Mouse (Mus musculus) myocyte (in vitro differentiated cells): ENCODE data around the gene Mcoln1.

Experiments used
- CEBPB ChIP-seq: IDR thresholded peaks from 2 replicates; pipeline ENCODE4 v1.6.1; 2011; ENCODE audit warnings: mild to moderate bottlenecking, moderate library complexity; ENCODE audit not compliant: poor library complexity, insufficient read depth, severe bottlenecking
- E2F4 ChIP-seq: IDR thresholded peaks from one replicate; pipeline ENCODE4 v1.6.1; 2011; ENCODE audit warnings: mild to moderate bottlenecking, control low read depth, moderate library complexity; ENCODE audit not compliant: insufficient read depth
- MAX ChIP-seq: IDR thresholded peaks from one replicate; pipeline ENCODE4 v1.6.1; 2011; ENCODE audit warnings: low read depth, mild to moderate bottlenecking, control low read depth
- MYOD1 ChIP-seq, 3 experiments: IDR thresholded peaks; one replicate each; pipeline ENCODE4 v1.6.1; 2011; ENCODE audit warnings: control low read depth in 2 of 3, low read depth in 2 of 3, mild to moderate bottlenecking in 2 of 3, moderate library complexity in 1 of 3; ENCODE audit not compliant: insufficient read length in 2 of 3, control insufficient read depth in 1 of 3
- MYOG ChIP-seq, 3 experiments: IDR thresholded peaks; one replicate each; pipeline ENCODE4 v1.6.1; 2011; ENCODE audit warnings: control low read depth in 2 of 3, low read depth in 2 of 3, mild to moderate bottlenecking in 2 of 3; ENCODE audit not compliant: insufficient read length in 2 of 3, control insufficient read depth in 1 of 3, insufficient read depth in 1 of 3
- POLR2A ChIP-seq: IDR thresholded peaks from one replicate; pipeline ENCODE4 v1.6.1; 2011; ENCODE audit warnings: low read depth, mild to moderate bottlenecking, control low read depth, moderate library complexity; ENCODE audit not compliant: insufficient read length
- POLR2AphosphoS2 ChIP-seq: IDR thresholded peaks from one replicate; pipeline ENCODE4 v1.6.1; 2011; ENCODE audit warnings: low read depth, control low read depth; ENCODE audit not compliant: insufficient read length
- REST ChIP-seq: IDR thresholded peaks from one replicate; pipeline ENCODE4 v1.6.1; 2011; ENCODE audit warnings: mild to moderate bottlenecking, control low read depth, moderate library complexity; ENCODE audit not compliant: insufficient read depth, insufficient read length
- SRF ChIP-seq: IDR thresholded peaks from one replicate; pipeline ENCODE4 v1.6.1; 2011; ENCODE audit warnings: low read depth; ENCODE audit not compliant: control insufficient read depth, insufficient read length
- TCF12 ChIP-seq: IDR thresholded peaks from one replicate; pipeline ENCODE4 v1.6.1; 2011; ENCODE audit warnings: mild to moderate bottlenecking, control low read depth; ENCODE audit not compliant: poor library complexity, insufficient read depth, severe bottlenecking
- TCF3 ChIP-seq: IDR thresholded peaks from one replicate; pipeline ENCODE4 v1.6.1; 2011; ENCODE audit warnings: low read depth, control low read depth; ENCODE audit not compliant: insufficient read length
- USF1 ChIP-seq: IDR thresholded peaks from one replicate; pipeline ENCODE4 v1.6.1; 2011; ENCODE audit warnings: low read depth, mild to moderate bottlenecking, control low read depth, moderate library complexity

DNA sequence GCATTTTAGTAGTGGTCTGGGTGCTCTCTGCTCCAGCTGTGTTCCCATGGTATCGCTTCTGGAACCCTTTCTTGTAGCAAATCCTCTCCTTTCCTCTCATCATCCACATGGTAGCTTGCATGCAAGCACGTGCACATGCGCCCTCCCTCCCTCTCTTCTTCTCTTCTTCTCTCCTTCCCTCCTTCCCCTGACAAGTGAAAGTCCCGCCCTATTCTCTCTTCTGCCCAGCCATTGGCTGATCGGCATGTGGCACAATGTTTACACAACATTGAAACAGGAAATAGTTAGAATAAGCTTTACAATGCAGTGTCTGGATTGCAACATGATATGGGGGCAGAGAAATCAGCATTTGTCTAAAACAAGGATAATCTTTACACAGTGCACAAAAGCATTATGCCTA, 18.7 kb upstream of the Mcoln1 start:
- TF ChIP-seq TCF12 (no peak), MAX (no peak), POLR2A (no peak), SRF (no peak), MYOG (IDR thresholded peaks at IDR 0.05; ENCODE audit: control insufficient read depth in 1 of 3, insufficient read depth in 1 of 3, insufficient read length in 2 of 3, low read depth in 2 of 3) (no peak), MYOD1 (IDR thresholded peaks at IDR 0.05; ENCODE audit: control insufficient read depth in 1 of 3, insufficient read length in 2 of 3, low read depth in 2 of 3) (no peak), CEBPB (no peak), REST (no peak), USF1 (no peak), POLR2AphosphoS2 (no peak), E2F4 (no peak), TCF3 (no peak)
